Mouse (Mus musculus) lung, adult 2 months (tissue): ENCODE measurements around the gene Olfr493.

ENCODE experiments used
- CTCF ChIP-seq: fragments of 200-500 bp; IDR thresholded peaks from 2 replicates; pipeline ENCODE4 v1.5.1; 2011; ENCODE audit warnings: mild to moderate bottlenecking, low read length, control low read depth; ENCODE audit not compliant: insufficient read depth
- POLR2A ChIP-seq: fragments of 200-500 bp; IDR thresholded peaks from 2 replicates; pipeline ENCODE4 v1.6.1; 2011; ENCODE audit warnings: low read depth, mild to moderate bottlenecking, control low read depth, low read length, borderline replicate concordance; ENCODE audit errors: extremely low read depth

DNA sequence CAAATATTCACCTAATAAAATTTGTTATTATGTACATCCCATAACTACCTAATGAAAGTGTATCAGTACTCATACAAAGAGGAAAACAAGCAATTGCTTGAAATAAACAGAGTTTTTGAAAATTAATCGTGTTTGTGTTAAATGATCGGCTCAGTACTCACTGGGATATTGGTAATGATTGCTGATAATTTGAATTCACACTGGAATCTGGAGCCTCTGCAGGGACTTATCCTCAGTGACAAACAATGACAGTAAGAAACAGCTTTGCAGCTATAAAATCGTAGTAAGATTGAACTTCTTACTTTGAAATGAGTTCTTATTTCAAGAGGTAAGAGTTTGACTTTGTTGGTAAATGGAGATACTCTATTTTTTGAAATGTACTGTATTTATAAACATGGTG, 18.3 kb upstream of the Olfr493 start, which contains the start of gene Olfr494:
- TF ChIP-seq POLR2A (no peak), CTCF (no peak)
